In genomic region chr7:83802509-83802908, GRCm38 (mm10) we compare ENCODE assay signal across 9 mouse cellular contexts. TPM values are rescaled to one million over a fixed set of nuclear protein-coding genes. Genes with fewer than 3 reads are reported as not detected.
DNase-seq lines count a peak whose midpoint lies in the region; ATAC-seq lines count a peak whose summit lies in the region.
"Had no signal": no experiment of that assay in that cellular context is flagged by ENCODE, and none has a peak within 500 bp of the region (broad histone marks: within the 10 kb centered on the region; RNA-seq: fewer than 3 reads in every experiment).

No protein-coding gene starts in this region.

- H3K27ac ChIP-seq in kidney, embryonic 14.5 days (ENCODE audit: low read depth, low read length), result no peak overlapping the region
- H3K27ac ChIP-seq in hindbrain, embryonic 15.5 days (replicated peaks), result no peak overlapping the region
- no peak overlapping the region for H3K27ac ChIP-seq in midbrain, embryonic 15.5 days
- H3K27ac ChIP-seq: limb, embryonic 12.5 days had no signal

- H3K36me3 ChIP-seq in kidney, embryonic 14.5 days (ENCODE audit: control insufficient read depth, insufficient read depth, low read length), result no peaks in the 10 kb centered on the region
- no peaks in the 10 kb centered on the region for H3K36me3 ChIP-seq in hindbrain, embryonic 15.5 days
- H3K36me3 ChIP-seq in midbrain, embryonic 15.5 days (replicated peaks), result no peaks in the 10 kb centered on the region
- H3K36me3 ChIP-seq: limb, embryonic 12.5 days had no signal

- H3K9me3 ChIP-seq in kidney, embryonic 14.5 days (ENCODE audit: control insufficient read depth, low read length), result no peaks in the 10 kb centered on the region
- no peaks in the 10 kb centered on the region for H3K9me3 ChIP-seq in hindbrain, embryonic 15.5 days
- no peaks in the 10 kb centered on the region for H3K9me3 ChIP-seq in midbrain, embryonic 15.5 days
- H3K9me3 ChIP-seq: limb, embryonic 12.5 days had no signal

- ATAC-seq in kidney, embryonic 14.5 days (ENCODE audit: low FRiP score, low TSS enrichment), result no peak
- ATAC-seq in hindbrain, embryonic 15.5 days (ENCODE audit: low FRiP score, low read depth), result peak; percentile 59; the same call in 1 of the 2 replicates
- peak; percentile 56; the same call in 1 of the 2 replicates for ATAC-seq in midbrain, embryonic 15.5 days (replicated peaks)

- 65% methylated on average over 7 of the region's 7 CpGs for WGBS in kidney, embryonic 14.5 days
- WGBS in hindbrain, embryonic 15.5 days, result 66% methylated on average over 7 of the region's 7 CpGs
- 70% methylated on average over 7 of the region's 7 CpGs for WGBS in midbrain, embryonic 15.5 days

- DNase-seq in kidney, adult 9 months, result peak; percentile 64
- peak; percentile 25 for DNase-seq in MN1 (ENCODE audit: low spot score)
- DNase-seq in cerebellum, adult 9-10 months, result peak; percentile 85
- no peak for DNase-seq in urinary bladder, postnatal 36 days (ENCODE audit: low spot score in 2 of 2)
- no peak for DNase-seq in gastrocnemius, adult 8-10 months (ENCODE audit: low spot score in 2 of 2)

- H3K4me1 ChIP-seq in kidney, embryonic 14.5 days (ENCODE audit: control insufficient read depth, insufficient read depth, low read length), result 0 out of 2 replicates have a peak, but pooled peaks cover 3% of the 10 kb centered on the region
- no peaks in the 10 kb centered on the region for H3K4me1 ChIP-seq in hindbrain, embryonic 15.5 days (replicated peaks)
- H3K4me1 ChIP-seq in midbrain, embryonic 15.5 days, result no peaks in the 10 kb centered on the region
- H3K4me1 ChIP-seq: limb, embryonic 12.5 days had no signal

- H3K4me2 ChIP-seq in kidney, embryonic 14.5 days (replicated peaks; ENCODE audit: low read depth, low read length), result no peak overlapping the region
- no peak overlapping the region for H3K4me2 ChIP-seq in hindbrain, embryonic 15.5 days
- H3K4me2 ChIP-seq in midbrain, embryonic 15.5 days, result no peak overlapping the region
- H3K4me2 ChIP-seq: limb, embryonic 12.5 days had no signal

- H3K4me3 ChIP-seq in kidney, embryonic 14.5 days (ENCODE audit: low read length), result no peak overlapping the region
- H3K4me3 ChIP-seq in hindbrain, embryonic 15.5 days, result no peak overlapping the region
- H3K4me3 ChIP-seq in midbrain, embryonic 15.5 days, result no peak overlapping the region
- H3K4me3 ChIP-seq: limb, embryonic 12.5 days had no signal

- no peaks in the 10 kb centered on the region for H3K27me3 ChIP-seq in kidney, embryonic 14.5 days (ENCODE audit: control insufficient read depth, insufficient read depth, low read length)
- no peaks in the 10 kb centered on the region for H3K27me3 ChIP-seq in hindbrain, embryonic 15.5 days
- H3K27me3 ChIP-seq in midbrain, embryonic 15.5 days (replicated peaks), result no peaks in the 10 kb centered on the region
- H3K27me3 ChIP-seq: limb, embryonic 12.5 days had no signal

- no peak overlapping the region for H3K9ac ChIP-seq in kidney, embryonic 14.5 days (ENCODE audit: low read depth, low read length)
- no peak overlapping the region for H3K9ac ChIP-seq in hindbrain, embryonic 15.5 days
- H3K9ac ChIP-seq in midbrain, embryonic 15.5 days, result no peak overlapping the region
- H3K9ac ChIP-seq: limb, embryonic 12.5 days had no signal

RNA-seq across cellular contexts. Expression of gene Cfap161, which starts 7.8 kb away (rescaled TPM):
- polyA plus RNA-seq in kidney, embryonic 14.5 days (2014; fragmentation: Nextera tagmentation; extraction: Ambion mirVana), result not detected in 2 replicates
- polyA plus RNA-seq in hindbrain, embryonic 15.5 days (2015; fragmentation: Nextera tagmentation; extraction: Ambion mirVana), result 1.5 and 2.2 TPM in 2 replicates
- 1.5 and 2.2 TPM in 2 replicates for polyA plus RNA-seq in midbrain, embryonic 15.5 days (2015; fragmentation: Nextera tagmentation; extraction: Ambion mirVana)
- not detected for total RNA-seq in gastrocnemius, adult 8-10 months (2022)

RNA-seq across cellular contexts. Expression of gene Il16, which starts 57.0 kb away (rescaled TPM):
- polyA plus RNA-seq in kidney, embryonic 14.5 days (2014; fragmentation: Nextera tagmentation; extraction: Ambion mirVana), result 1.6 and 2.5 TPM in 2 replicates
- polyA plus RNA-seq in hindbrain, embryonic 15.5 days (2015; fragmentation: Nextera tagmentation; extraction: Ambion mirVana), result 0.96 and 1.4 TPM in 2 replicates
- 0.93 and 1.3 TPM in 2 replicates for polyA plus RNA-seq in midbrain, embryonic 15.5 days (2015; fragmentation: Nextera tagmentation; extraction: Ambion mirVana)
- total RNA-seq in gastrocnemius, adult 8-10 months (2022), result 1 to 10 TPM in 3 of 4 experiments, under 1 TPM in 1; 0.75 to 1.9 (median 1.5) TPM

Comparison
In these comparisons a context has a peak if more than half of its experiments do, and no peak if none do; other contexts are left out.
1. DNase-seq: peak in kidney, adult 9 months (single experiment), MN1 (single experiment) and cerebellum, adult 9-10 months (single experiment); none in urinary bladder, postnatal 36 days (0 of 2) and gastrocnemius, adult 8-10 months (0 of 2).